Mouse (Mus musculus): ENCODE results near the gene Arpc1b.

DNA sequence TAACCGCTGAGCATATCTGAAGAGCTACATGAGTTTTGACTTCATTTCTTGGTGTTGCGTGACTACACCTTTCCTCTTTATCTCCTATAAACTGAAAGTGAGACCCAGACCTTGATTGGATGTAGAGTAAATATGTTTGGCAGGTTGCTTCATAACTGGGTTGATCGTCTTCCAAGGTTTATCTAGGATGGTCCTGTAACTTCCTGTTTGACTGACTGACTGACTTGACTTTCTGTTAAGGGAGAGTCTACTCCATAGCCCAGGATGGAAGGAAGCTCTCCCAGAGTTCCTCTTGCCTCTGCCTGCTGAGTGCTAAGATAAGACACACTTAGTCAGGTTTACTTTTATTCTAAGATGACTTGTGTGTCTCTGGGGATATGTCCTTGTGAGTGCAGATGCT, 24.1 kb upstream of the Arpc1b start:
- TF ChIP-seq CTCF (IDR thresholded peaks at IDR 0.05; ENCODE audit: extremely low read depth, insufficient read length, insufficient replicate concordance, low read depth, low read length) (no peak), POLR2A (IDR thresholded peaks at IDR 0.05; ENCODE audit: low read depth, low read length) (no peak)

Measured in small intestine, adult 2 months (tissue).